Mouse (Mus musculus) gastrocnemius, adult 18-20 months (tissue): ENCODE data around the gene Marveld2. TPM values are rescaled to one million over a fixed set of nuclear protein-coding genes. Genes with fewer than 3 reads are reported as not detected.

Experiments
- total RNA-seq, 2 experiments: library from RNA; stranded (reverse); gene quantifications; 2 replicates each; pipeline ENCODE4 v1.2.3; 2021

Marveld2 gene
- total RNA-seq, 2 experiments from 2014 or later = 0.33 to 0.41 TPM

Other genes starting within 250 kb of the Marveld2 start
- gene Naip1, start 164.1 kb downstream of the Marveld2 start, total RNA-seq = not detected
- gene Gtf2h2, start 124.4 kb downstream of the Marveld2 start, total RNA-seq = 10 to 100 TPM; 17.8 to 22.5 TPM
- under 1 TPM in 1 of 2 experiments, not detected in 1; 0.14 TPM for gene Ocln, start 64.3 kb downstream of the Marveld2 start, total RNA-seq
- gene Ak6, start 34.0 kb upstream of the Marveld2 start, total RNA-seq = 10 to 100 TPM; 72.1 to 74.4 TPM
- 10 to 100 TPM; 11.4 to 13.9 TPM for gene Rad17, start 34.1 kb upstream of the Marveld2 start, total RNA-seq
- 1 to 10 TPM; 7.1 to 7.2 TPM for gene Taf9, start 34.6 kb upstream of the Marveld2 start, total RNA-seq
- gene Ccdc125, start 52.7 kb upstream of the Marveld2 start, total RNA-seq = under 1 TPM in 1 of 2 experiments, not detected in 1; 0.27 TPM
- gene Cdk7, start 114.0 kb upstream of the Marveld2 start, total RNA-seq = 10 to 100 TPM; 12.1 to 13.9 TPM
- 100 to 1,000 TPM; 133 to 143 TPM for gene Mrps36, start 127.7 kb upstream of the Marveld2 start, total RNA-seq
- not detected for gene Cenph, start 158.9 kb upstream of the Marveld2 start, total RNA-seq
- not detected for gene Ccnb1, start 169.6 kb upstream of the Marveld2 start, total RNA-seq
- 10 to 100 TPM in 1 of 2 experiments, 1 to 10 TPM in 1; 9.4 to 10.7 TPM for gene Slc30a5, start 216.5 kb upstream of the Marveld2 start, total RNA-seq